Mouse (Mus musculus): ENCODE measurements around the gene Csrnp3. TPM values are rescaled to one million over a fixed set of nuclear protein-coding genes. Genes with fewer than 3 reads are reported as not detected.

The Csrnp3 gene
- total and polyA plus RNA-seq, 3 experiments = 2.2 to 2.5 (median 2.3) TPM

GRCm38 (mm10) chr2:65929286-65929685 lies 83.7 kb downstream of the Csrnp3 start:
- peaks cover 9% of the 10 kb centered on the region; the same call in 1 of the 2 replicates for H3K79me2 ChIP-seq (replicated peaks; ENCODE audit: control insufficient read depth, extremely low read depth, insufficient read depth, poor library complexity, severe bottlenecking)
- in situ Hi-C loops (cut with MboI; ENCODE audit: low pct_ligation_motif_present, low pct_unique_long_range_greater_than_20kb, low sequenced_read_pairs) = no loop called here
- H3K4me2 ChIP-seq (ENCODE audit: insufficient read depth, low read depth, poor library complexity, severe bottlenecking) = no peak overlapping the region
- dilution Hi-C loops (cut with MboI; ENCODE audit: extremely low pct_ligation_motif_present, extremely low pct_unique_long_range_greater_than_20kb, low sequenced_read_pairs) = no loop called here
- no peaks in the 10 kb centered on the region for H3K36me3 ChIP-seq (replicated peaks in 1 of 2; ENCODE audit: control insufficient read depth in 1 of 2, insufficient read depth in 1 of 2, low read length in 1 of 2)
- no peak overlapping the region for H3K4me3 ChIP-seq (replicated peaks in 1 of 3; ENCODE audit: low read depth in 2 of 3, low read length in 2 of 3, poor library complexity in 1 of 3)
- H3K9me3 ChIP-seq (replicated peaks; ENCODE audit: low read length) = peaks cover 8% of the 10 kb centered on the region
- DNase-seq (ENCODE audit: extremely low read depth) = no peak
- H3K27me3 ChIP-seq (replicated peaks) = no peaks in the 10 kb centered on the region
- H3K4me1 ChIP-seq (ENCODE audit: control insufficient read depth in 1 of 2, insufficient read depth in 2 of 2) = no peaks in the 10 kb centered on the region
- no peak overlapping the region for H3K9ac ChIP-seq (ENCODE audit: insufficient read depth, low read depth)
- no peak overlapping the region for H3K27ac ChIP-seq (ENCODE audit: insufficient read depth, low read depth)
- TF ChIP-seq ZNF384 (IDR thresholded peaks at IDR 0.05; ENCODE audit: low read depth, low read length) = no peak
- peak; percentile 42; the same call in 1 of the 2 replicates for TF ChIP-seq MEF2A (IDR thresholded peaks at IDR 0.05; ENCODE audit: borderline replicate concordance, low read depth, low read length)
- TF ChIP-seq ETS1 (conservative IDR thresholded peaks at IDR 0.05; ENCODE audit: low read depth, low read length) = peak; percentile 42; the same call in 1 of the 2 replicates

GRCm38 (mm10) chr2:65929927-65930326 lies 84.4 kb downstream of the Csrnp3 start:
- peaks cover 8% of the 10 kb centered on the region for H3K9me3 ChIP-seq (replicated peaks; ENCODE audit: low read length)
- no peaks in the 10 kb centered on the region for H3K36me3 ChIP-seq (replicated peaks in 1 of 2; ENCODE audit: control insufficient read depth in 1 of 2, insufficient read depth in 1 of 2, low read length in 1 of 2)
- dilution Hi-C loops (cut with MboI; ENCODE audit: extremely low pct_ligation_motif_present, extremely low pct_unique_long_range_greater_than_20kb, low sequenced_read_pairs) = no loop called here
- H3K27me3 ChIP-seq (replicated peaks) = no peaks in the 10 kb centered on the region
- no peak overlapping the region for H3K9ac ChIP-seq (ENCODE audit: insufficient read depth, low read depth)
- peaks cover 9% of the 10 kb centered on the region; the same call in 1 of the 2 replicates for H3K79me2 ChIP-seq (replicated peaks; ENCODE audit: control insufficient read depth, extremely low read depth, insufficient read depth, poor library complexity, severe bottlenecking)
- 0 out of 2 replicates have a peak, but pooled peaks have one; percentile 9 for TF ChIP-seq ELF1 (IDR thresholded peaks at IDR 0.05; ENCODE audit: low read depth, low read length)
- TF ChIP-seq JUND (conservative IDR thresholded peaks at IDR 0.05; ENCODE audit: low read depth, low read length) = no peak
- peak; percentile 51; the same call in 1 of the 2 replicates for TF ChIP-seq MXI1 (IDR thresholded peaks at IDR 0.05; ENCODE audit: low read depth, low read length)
- peak; percentile 28; the same call in 1 of the 2 replicates for TF ChIP-seq TCF12 (IDR thresholded peaks at IDR 0.05; ENCODE audit: low read depth, low read length)
- no peak for TF ChIP-seq ZNF384 (IDR thresholded peaks at IDR 0.05; ENCODE audit: low read depth, low read length)
- no peak for TF ChIP-seq E2F4 (IDR thresholded peaks at IDR 0.05; ENCODE audit: insufficient replicate concordance, low read depth, low read length)
- TF ChIP-seq ETS1 (conservative IDR thresholded peaks at IDR 0.05; ENCODE audit: low read depth, low read length) = peak; percentile 60; the same call in 1 of the 2 replicates
- no peak for TF ChIP-seq USF1 (IDR thresholded peaks at IDR 0.05; ENCODE audit: low read depth, low read length)
- TF ChIP-seq NELFE (IDR thresholded peaks at IDR 0.05; ENCODE audit: low read depth, low read length) = peak; percentile 42; the same call in 1 of the 2 replicates
- TF ChIP-seq TBP (conservative IDR thresholded peaks at IDR 0.05; ENCODE audit: low read depth, low read length) = no peak
- TF ChIP-seq ZC3H11A (IDR thresholded peaks at IDR 0.05; ENCODE audit: low read depth, low read length) = no peak
- TF ChIP-seq JUN (IDR thresholded peaks at IDR 0.05; ENCODE audit: insufficient read depth, low read depth, low read length) = no peak
- no peak for TF ChIP-seq BHLHE40 (IDR thresholded peaks at IDR 0.05; ENCODE audit: low read depth, low read length)
- TF ChIP-seq MYC (IDR thresholded peaks at IDR 0.05; ENCODE audit: low read depth, low read length) = no peak
- peak overlapping the region; percentile 66 for H3K27ac ChIP-seq (ENCODE audit: insufficient read depth, low read depth)
- peak; percentile 58 for DNase-seq (ENCODE audit: extremely low read depth)
- H3K4me2 ChIP-seq (ENCODE audit: insufficient read depth, low read depth, poor library complexity, severe bottlenecking) = no peak overlapping the region; the same call in 1 of the 2 replicates
- in situ Hi-C loops (cut with MboI; ENCODE audit: low pct_ligation_motif_present, low pct_unique_long_range_greater_than_20kb, low sequenced_read_pairs) = no loop called here
- H3K4me1 ChIP-seq (ENCODE audit: control insufficient read depth in 1 of 2, insufficient read depth in 2 of 2) = no peaks in the 10 kb centered on the region
- H3K4me3 ChIP-seq (replicated peaks in 1 of 3; ENCODE audit: low read depth in 2 of 3, low read length in 2 of 3, poor library complexity in 1 of 3) = peak overlapping the region; percentile 46 to 54 (median 49)

Measured in CH12.LX (cell line).